Mouse (Mus musculus): ENCODE data around the gene Cldn2.

DNA sequence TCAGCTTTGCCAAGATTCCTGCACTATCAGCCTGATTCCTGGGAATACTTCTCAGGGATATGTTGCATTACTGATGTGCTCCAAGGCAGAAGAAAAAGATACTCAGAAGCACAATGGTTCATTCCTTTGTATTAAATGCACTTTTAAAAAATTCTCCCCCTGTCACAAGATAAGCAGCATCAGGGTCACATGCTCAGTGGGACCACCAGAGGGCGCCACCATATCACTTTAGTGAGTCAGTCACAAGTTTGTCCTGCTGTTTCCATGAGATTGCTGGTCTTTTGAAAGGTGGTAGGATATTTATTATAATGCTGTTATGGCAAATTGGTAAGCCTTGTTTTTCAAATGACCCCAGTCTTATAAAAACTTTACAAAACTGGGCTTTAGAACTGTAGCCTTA, 48.8 kb upstream of the Cldn2 start:
- no peak for TF ChIP-seq POLR2A (IDR thresholded peaks at IDR 0.05; ENCODE audit: extremely low read depth, insufficient read depth, low read length)
- peak; percentile 62; the same call in 1 of the 2 replicates for TF ChIP-seq CTCF (IDR thresholded peaks at IDR 0.05; ENCODE audit: low read depth, low read length)
